ENCODE assay signal across 21 mouse cellular contexts in the genomic region with DNA sequence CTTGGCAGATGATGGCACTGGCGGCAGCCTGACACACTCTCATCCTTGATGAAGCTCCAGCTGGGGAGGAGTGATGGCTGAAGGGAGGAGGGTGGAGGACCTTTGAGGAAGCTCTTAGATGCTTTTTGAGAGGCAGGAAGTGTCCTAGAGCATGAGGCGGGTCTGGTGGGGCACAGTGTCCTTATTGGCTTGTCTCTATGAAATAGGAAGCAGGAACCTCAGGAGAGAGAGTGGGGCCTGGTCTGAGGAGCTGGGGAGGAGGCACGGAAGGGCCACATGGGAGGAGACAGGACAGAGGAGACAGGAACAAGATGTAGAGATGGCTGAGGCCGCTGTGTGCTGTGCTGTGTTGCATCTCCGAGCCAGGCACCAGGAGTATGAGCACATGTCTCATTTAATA. TPM values are rescaled to one million over a fixed set of nuclear protein-coding genes. Genes with fewer than 3 reads are reported as not detected.
DNase-seq lines count a peak whose midpoint lies in the region; ATAC-seq and TF ChIP-seq lines count a peak whose summit lies in the region.
"Had no signal": no experiment of that assay in that cellular context is flagged by ENCODE, and none has a peak within 500 bp of the region (broad histone marks: within the 10 kb centered on the region; RNA-seq: fewer than 3 reads in every experiment).

No protein-coding gene starts in this region.

- H3K4me3 ChIP-seq in hindbrain, embryonic 10.5 days, result no peak overlapping the region
- no peak overlapping the region for H3K4me3 ChIP-seq in hindbrain, embryonic 16.5 days (ENCODE audit: low read length)
- no peak overlapping the region for H3K4me3 ChIP-seq in lung, adult 2 months (replicated peaks; ENCODE audit: extremely low read depth, low read depth, low read length)
- no peak overlapping the region for H3K4me3 ChIP-seq in midbrain, embryonic 15.5 days
- H3K4me3 ChIP-seq: embryonic facial prominence, embryonic 13.5 days; hindbrain, embryonic 12.5 days had no signal

- H3K9ac ChIP-seq in hindbrain, embryonic 16.5 days (ENCODE audit: low read depth, low read length), result no peak overlapping the region; the same call in 1 of the 2 replicates
- H3K9ac ChIP-seq in midbrain, embryonic 15.5 days, result no peak overlapping the region
- H3K9ac ChIP-seq: embryonic facial prominence, embryonic 13.5 days; hindbrain, embryonic 12.5 days; lung, embryonic 14.5 days had no signal

- no peaks in the 10 kb centered on the region for H3K27me3 ChIP-seq in hindbrain, embryonic 10.5 days (ENCODE audit: insufficient read depth, poor library complexity, severe bottlenecking)
- no peaks in the 10 kb centered on the region for H3K27me3 ChIP-seq in hindbrain, embryonic 16.5 days (replicated peaks; ENCODE audit: control insufficient read depth, insufficient read depth, low read length)
- H3K27me3 ChIP-seq in midbrain, embryonic 15.5 days (replicated peaks), result no peaks in the 10 kb centered on the region
- H3K27me3 ChIP-seq: embryonic facial prominence, embryonic 13.5 days; hindbrain, embryonic 12.5 days had no signal

- H3K4me2 ChIP-seq in hindbrain, embryonic 16.5 days (ENCODE audit: low read length), result no peak overlapping the region
- no peak overlapping the region for H3K4me2 ChIP-seq in midbrain, embryonic 15.5 days
- H3K4me2 ChIP-seq: embryonic facial prominence, embryonic 13.5 days; hindbrain, embryonic 12.5 days; lung, embryonic 14.5 days; midbrain, embryonic 11.5 days had no signal

- peaks cover 44% of the 10 kb centered on the region for H3K4me1 ChIP-seq in hindbrain, embryonic 10.5 days (replicated peaks)
- peaks cover 11% of the 10 kb centered on the region for H3K4me1 ChIP-seq in hindbrain, embryonic 16.5 days (ENCODE audit: control insufficient read depth, insufficient read depth, low read depth, low read length)
- H3K4me1 ChIP-seq in lung, adult 2 months (ENCODE audit: control insufficient read depth, insufficient read depth, low read length), result peaks cover 10% of the 10 kb centered on the region
- H3K4me1 ChIP-seq in midbrain, embryonic 15.5 days, result peaks cover 11% of the 10 kb centered on the region

- 81% methylated on average over 5 of the region's 5 CpGs for WGBS in hindbrain, embryonic 10.5 days
- 69% methylated on average over 5 of the region's 5 CpGs for WGBS in hindbrain, embryonic 16.5 days
- 54% methylated on average over 5 of the region's 5 CpGs for WGBS in lung, adult 2 months
- 86% methylated on average over 5 of the region's 5 CpGs for WGBS in midbrain, embryonic 15.5 days

- H3K27ac ChIP-seq in hindbrain, embryonic 10.5 days, result peak overlapping the region; percentile 66
- no peak overlapping the region for H3K27ac ChIP-seq in hindbrain, embryonic 16.5 days (ENCODE audit: low read depth, low read length)
- no peak overlapping the region for H3K27ac ChIP-seq in midbrain, embryonic 15.5 days
- H3K27ac ChIP-seq: embryonic facial prominence, embryonic 13.5 days; hindbrain, embryonic 12.5 days had no signal

- no peak for TF ChIP-seq POLR2A in lung, adult 2 months (IDR thresholded peaks at IDR 0.05; ENCODE audit: borderline replicate concordance, extremely low read depth, low read depth, low read length)

- TF ChIP-seq CTCF in lung, adult 2 months (IDR thresholded peaks at IDR 0.05; ENCODE audit: insufficient read depth, low read length), result no peak

- DNase-seq in hindbrain, embryonic 10.5 days (ENCODE audit: low spot score), result no peak
- peak; percentile 35 for DNase-seq in lung, postnatal 36 days
- no peak for DNase-seq in lung, adult 2 months
- no peak for DNase-seq in spleen, postnatal 14 days (ENCODE audit: low spot score in 2 of 2)
- DNase-seq: adrenal gland, postnatal 10 days; cerebellum, adult 2 months; gastrocnemius, postnatal 14 days; layer of hippocampus, adult 9-11 months; liver; retina, postnatal 1 day; right cerebral cortex, postnatal 4 days; thymus, postnatal 4 days had no signal

- ATAC-seq in hindbrain, embryonic 16.5 days, result no peak
- ATAC-seq in common myeloid progenitor, adult 5-6 weeks (replicated peaks; ENCODE audit: low read depth, poor library complexity, severe bottlenecking), result peak; percentile 62
- 0 out of 2 replicates have a peak, but pooled peaks have one; percentile 32 for ATAC-seq in monocyte, adult 5-6 weeks (replicated peaks; ENCODE audit: insufficient number of reproducible peaks, low FRiP score, low TSS enrichment, poor library complexity, severe bottlenecking)
- no peak for ATAC-seq in midbrain, embryonic 15.5 days (replicated peaks)
- ATAC-seq: CD4-positive, CD25-positive, alpha-beta regulatory T cell, adult 4 months had no signal

- no peaks in the 10 kb centered on the region for H3K36me3 ChIP-seq in hindbrain, embryonic 10.5 days
- no peaks in the 10 kb centered on the region for H3K36me3 ChIP-seq in hindbrain, embryonic 16.5 days (ENCODE audit: control insufficient read depth, insufficient read depth, low read length)
- H3K36me3 ChIP-seq in midbrain, embryonic 15.5 days (replicated peaks), result no peaks in the 10 kb centered on the region
- H3K36me3 ChIP-seq: embryonic facial prominence, embryonic 13.5 days; hindbrain, embryonic 12.5 days had no signal

- 0 out of 2 replicates have a peak, but pooled peaks cover 3% of the 10 kb centered on the region for H3K9me3 ChIP-seq in hindbrain, embryonic 10.5 days
- no peaks in the 10 kb centered on the region for H3K9me3 ChIP-seq in hindbrain, embryonic 16.5 days (ENCODE audit: control insufficient read depth, low read length)
- H3K9me3 ChIP-seq in midbrain, embryonic 15.5 days, result no peaks in the 10 kb centered on the region
- H3K9me3 ChIP-seq: embryonic facial prominence, embryonic 13.5 days; hindbrain, embryonic 12.5 days had no signal

RNA-seq across cellular contexts. Expression of gene Cstad, which starts 43.3 kb away (rescaled TPM):
- 0.33 and 0.47 TPM in 2 replicates for polyA plus RNA-seq in hindbrain, embryonic 10.5 days (2016; fragmentation: Nextera tagmentation; extraction: Ambion mirVana)
- polyA plus RNA-seq in hindbrain, embryonic 16.5 days (2015; fragmentation: Nextera tagmentation; extraction: Ambion mirVana), result 0.19 and 0.99 TPM in 2 replicates
- 0.69 and 1.6 TPM in 2 replicates for polyA plus RNA-seq in lung, adult 2 months (2012; rRNA removed)
- total RNA-seq in common myeloid progenitor, adult 5-6 weeks (2017), result not detected in 2 replicates
- 4.5 to 7.0 TPM in 2 of 3 replicates, not detected in the other for total RNA-seq in monocyte, adult 5-6 weeks (2017)
- polyA plus RNA-seq in midbrain, embryonic 15.5 days (2015; fragmentation: Nextera tagmentation; extraction: Ambion mirVana), result 0.51 and 0.63 TPM in 2 replicates

Comparison
In these comparisons a context has a peak if more than half of its experiments do, and no peak if none do; other contexts are left out.
1. ATAC-seq: peak in common myeloid progenitor, adult 5-6 weeks (single experiment) and monocyte, adult 5-6 weeks (single experiment); none in hindbrain, embryonic 16.5 days (single experiment) and midbrain, embryonic 15.5 days (single experiment).